Mouse (Mus musculus): ENCODE data around the gene Rpl29. TPM values are rescaled to one million over a fixed set of nuclear protein-coding genes. Genes with fewer than 3 reads are reported as not detected.

The Rpl29 gene
- polyA plus RNA-seq, 1 experiment from 2014 or later: 1,256 TPM

DNA sequence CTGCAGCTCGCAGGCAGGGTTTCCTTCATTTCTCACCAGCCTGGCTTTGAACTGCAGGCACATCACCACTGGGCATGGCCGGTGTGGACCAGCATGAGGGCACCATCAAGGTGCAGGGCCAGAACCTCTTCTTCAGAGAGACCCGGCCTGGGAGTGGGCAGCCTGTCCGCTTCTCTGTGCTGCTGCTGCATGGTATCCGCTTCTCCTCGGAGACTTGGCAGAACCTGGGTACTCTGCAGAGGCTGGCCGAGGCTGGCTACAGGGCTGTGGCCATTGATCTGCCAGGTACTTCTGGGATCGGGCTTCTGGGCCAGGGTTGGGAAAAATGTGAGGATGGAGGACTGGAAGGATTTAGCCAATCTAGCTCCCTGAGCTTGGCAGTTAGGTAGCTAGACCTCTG, 20.7 kb downstream of the Rpl29 start:
- Histone ChIP-seq H3K36me3 (ENCODE audit: control insufficient read depth, insufficient read depth, low read length) (no peaks in the 10 kb centered on the region), H3K4me1 (replicated peaks; ENCODE audit: control insufficient read depth, insufficient read depth, low read length) (peaks cover 59% of the 10 kb centered on the region), H3K4me3 (ENCODE audit: low read depth, low read length) (no peak overlapping the region), H3K9me3 (ENCODE audit: control insufficient read depth, low read length) (no peaks in the 10 kb centered on the region), H3K27ac (ENCODE audit: low read depth, low read length) (no peak overlapping the region), H3K27me3 (replicated peaks; ENCODE audit: control insufficient read depth, insufficient read depth, low read length) (no peaks in the 10 kb centered on the region), H3K9ac (ENCODE audit: low read depth, low read length) (no peak overlapping the region), H3K4me2 (peak overlapping the region; percentile 46)
- WGBS: 86% methylated on average over 8 of the region's 8 CpGs
- DNase-seq (ENCODE audit: low spot score): no peak
- no peak for ATAC-seq (replicated peaks; ENCODE audit: low FRiP score)

DNA sequence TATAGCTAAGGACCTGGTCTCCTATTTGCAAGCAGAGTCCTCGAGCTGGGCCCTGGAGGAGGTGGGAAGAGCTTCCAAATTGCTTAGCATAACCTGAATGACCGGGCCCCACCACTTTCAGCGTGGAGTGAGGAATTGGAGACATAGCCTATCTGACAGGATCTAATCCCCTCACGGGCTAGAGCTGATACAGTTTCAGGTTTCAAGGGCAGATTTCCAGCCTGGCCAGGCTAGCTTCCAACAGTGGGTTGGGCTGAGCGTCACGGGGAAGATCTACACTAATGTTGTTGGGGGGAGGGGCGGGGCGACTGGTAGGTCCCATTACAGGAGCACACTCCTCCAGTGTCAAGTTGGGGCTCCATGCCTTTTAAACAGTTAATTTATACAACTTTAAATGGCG, 21.4 kb downstream of the Rpl29 start:
- peaks cover 63% of the 10 kb centered on the region for H3K4me1 ChIP-seq (replicated peaks; ENCODE audit: control insufficient read depth, insufficient read depth, low read length)
- ATAC-seq (replicated peaks; ENCODE audit: low FRiP score): no peak
- H3K27me3 ChIP-seq (replicated peaks; ENCODE audit: control insufficient read depth, insufficient read depth, low read length): no peaks in the 10 kb centered on the region
- DNase-seq (ENCODE audit: low spot score): no peak
- H3K4me3 ChIP-seq (ENCODE audit: low read depth, low read length): no peak overlapping the region
- H3K36me3 ChIP-seq (ENCODE audit: control insufficient read depth, insufficient read depth, low read length): no peaks in the 10 kb centered on the region
- peak overlapping the region; percentile 46 for H3K4me2 ChIP-seq
- H3K27ac ChIP-seq (ENCODE audit: low read depth, low read length): no peak overlapping the region
- H3K9me3 ChIP-seq (ENCODE audit: control insufficient read depth, low read length): no peaks in the 10 kb centered on the region
- WGBS: 31% methylated on average over 9 of the region's 9 CpGs
- no peak overlapping the region for H3K9ac ChIP-seq (ENCODE audit: low read depth, low read length)

DNA sequence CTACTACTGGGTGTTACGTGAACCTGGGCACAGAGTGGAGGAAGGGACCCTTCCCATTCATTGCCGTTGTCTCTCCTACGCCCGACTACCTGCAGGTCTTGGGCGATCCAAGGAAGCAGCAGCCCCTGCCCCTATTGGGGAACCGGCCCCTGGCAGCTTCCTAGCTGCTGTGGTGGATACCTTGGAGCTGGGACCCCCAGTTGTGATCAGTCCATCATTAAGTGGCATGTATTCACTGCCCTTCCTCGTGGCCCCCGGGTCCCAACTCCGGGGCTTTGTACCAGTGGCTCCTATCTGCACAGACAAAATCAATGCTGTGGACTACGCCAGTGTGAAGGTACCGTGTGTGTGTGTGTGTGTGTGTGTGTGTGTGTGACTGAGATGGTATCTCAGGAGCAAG, 22.0 kb downstream of the Rpl29 start:
- peak overlapping the region; percentile 26 for H3K4me2 ChIP-seq
- no peaks in the 10 kb centered on the region for H3K27me3 ChIP-seq (replicated peaks; ENCODE audit: control insufficient read depth, insufficient read depth, low read length)
- 72% methylated on average over 11 of the region's 11 CpGs for WGBS
- ATAC-seq (replicated peaks; ENCODE audit: low FRiP score) (no peak), DNase-seq (ENCODE audit: low spot score) (no peak)
- peaks cover 62% of the 10 kb centered on the region for H3K4me1 ChIP-seq (replicated peaks; ENCODE audit: control insufficient read depth, insufficient read depth, low read length)
- no peak overlapping the region; the same call in 1 of the 2 replicates for H3K27ac ChIP-seq (ENCODE audit: low read depth, low read length)
- H3K9ac ChIP-seq (ENCODE audit: low read depth, low read length): no peak overlapping the region
- H3K4me3 ChIP-seq (ENCODE audit: low read depth, low read length): no peak overlapping the region
- no peaks in the 10 kb centered on the region for H3K36me3 ChIP-seq (ENCODE audit: control insufficient read depth, insufficient read depth, low read length)
- H3K9me3 ChIP-seq (ENCODE audit: control insufficient read depth, low read length): no peaks in the 10 kb centered on the region

DNA sequence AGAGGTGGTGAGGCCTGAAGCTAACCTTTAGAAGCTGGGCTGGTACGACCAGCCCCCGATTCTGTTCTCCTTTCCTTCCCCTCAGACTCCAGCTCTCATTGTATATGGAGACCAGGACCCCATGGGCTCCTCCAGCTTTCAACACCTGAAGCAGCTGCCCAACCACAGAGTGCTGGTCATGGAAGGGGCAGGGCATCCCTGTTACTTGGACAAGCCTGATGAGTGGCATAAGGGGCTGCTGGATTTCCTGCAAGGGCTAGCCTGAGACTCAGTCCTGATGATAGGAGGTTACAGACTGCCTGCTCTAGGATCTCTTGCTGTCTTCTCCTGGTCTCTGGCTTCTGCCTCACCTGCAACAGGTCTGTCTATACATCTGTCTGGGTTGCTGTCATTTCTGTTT, 22.6 kb downstream of the Rpl29 start:
- WGBS: 49% methylated on average over 2 of the region's 2 CpGs
- no peak for DNase-seq (ENCODE audit: low spot score)
- H3K36me3 ChIP-seq (ENCODE audit: control insufficient read depth, insufficient read depth, low read length): no peaks in the 10 kb centered on the region
- ATAC-seq (replicated peaks; ENCODE audit: low FRiP score): no peak
- H3K9ac ChIP-seq (ENCODE audit: low read depth, low read length): no peak overlapping the region
- no peaks in the 10 kb centered on the region for H3K27me3 ChIP-seq (replicated peaks; ENCODE audit: control insufficient read depth, insufficient read depth, low read length)
- H3K4me1 ChIP-seq (replicated peaks; ENCODE audit: control insufficient read depth, insufficient read depth, low read length): peaks cover 63% of the 10 kb centered on the region
- peak overlapping the region; percentile 91 for H3K4me2 ChIP-seq
- no peak overlapping the region for H3K4me3 ChIP-seq (ENCODE audit: low read depth, low read length)
- H3K9me3 ChIP-seq (ENCODE audit: control insufficient read depth, low read length): no peaks in the 10 kb centered on the region
- no peak overlapping the region for H3K27ac ChIP-seq (ENCODE audit: low read depth, low read length)

DNA sequence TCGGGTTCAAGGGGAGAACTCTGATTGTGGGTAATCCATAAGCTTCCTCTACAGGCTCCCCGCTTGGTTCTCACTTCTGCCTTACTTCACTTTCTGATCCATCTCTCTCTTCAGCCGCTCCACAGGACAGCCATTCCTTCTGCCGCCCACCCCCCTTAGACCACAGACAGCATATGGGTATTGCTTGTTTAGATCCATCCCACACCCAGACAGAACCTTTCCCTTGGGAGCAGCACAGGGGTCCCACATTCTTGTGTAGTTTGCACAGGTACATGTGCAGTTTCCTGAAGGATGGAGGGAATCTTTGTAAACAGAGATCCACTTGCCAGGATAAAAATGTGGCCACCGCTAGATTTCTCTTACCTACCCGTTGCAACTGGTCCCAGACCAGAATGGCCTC, 23.1 kb downstream of the Rpl29 start:
- Histone ChIP-seq H3K36me3 (ENCODE audit: control insufficient read depth, insufficient read depth, low read length) (no peaks in the 10 kb centered on the region), H3K27ac (ENCODE audit: low read depth, low read length) (peak overlapping the region; percentile 6; the same call in 1 of the 2 replicates), H3K9me3 (ENCODE audit: control insufficient read depth, low read length) (no peaks in the 10 kb centered on the region), H3K9ac (ENCODE audit: low read depth, low read length) (no peak overlapping the region), H3K4me3 (ENCODE audit: low read depth, low read length) (peak overlapping the region; percentile 75; the same call in 1 of the 2 replicates), H3K27me3 (replicated peaks; ENCODE audit: control insufficient read depth, insufficient read depth, low read length) (no peaks in the 10 kb centered on the region), H3K4me1 (replicated peaks; ENCODE audit: control insufficient read depth, insufficient read depth, low read length) (peaks cover 66% of the 10 kb centered on the region), H3K4me2 (peak overlapping the region; percentile 91)
- no peak for ATAC-seq (replicated peaks; ENCODE audit: low FRiP score)
- WGBS: 33% methylated on average over 6 of the region's 6 CpGs
- no peak for DNase-seq (ENCODE audit: low spot score)

DNA sequence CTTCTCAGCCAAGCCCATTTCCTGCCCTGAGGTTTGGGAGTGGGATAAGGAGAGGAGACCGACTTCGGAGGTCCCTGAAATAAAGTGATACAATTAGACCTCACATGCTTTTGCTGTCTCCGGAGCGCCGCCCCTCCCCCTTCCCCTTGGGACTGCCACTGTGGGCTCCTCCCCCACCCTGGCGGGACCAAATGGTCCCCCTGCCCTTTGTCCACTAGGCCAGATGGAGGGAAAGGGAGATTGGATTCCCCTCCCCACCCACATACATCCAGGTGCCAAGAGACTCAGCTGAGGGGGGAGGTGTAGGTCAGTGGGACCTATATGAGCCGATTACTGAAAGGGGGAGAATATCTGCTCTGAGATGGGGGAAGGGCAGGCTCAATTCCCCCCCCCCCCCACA, 23.6 kb downstream of the Rpl29 start:
- Histone ChIP-seq H3K27ac (ENCODE audit: low read depth, low read length) (peak overlapping the region; percentile 83), H3K27me3 (replicated peaks; ENCODE audit: control insufficient read depth, insufficient read depth, low read length) (no peaks in the 10 kb centered on the region), H3K4me2 (peak overlapping the region; percentile 91), H3K9me3 (ENCODE audit: control insufficient read depth, low read length) (no peaks in the 10 kb centered on the region), H3K4me3 (ENCODE audit: low read depth, low read length) (peak overlapping the region; percentile 75), H3K9ac (ENCODE audit: low read depth, low read length) (no peak overlapping the region; the same call in 1 of the 2 replicates), H3K4me1 (replicated peaks; ENCODE audit: control insufficient read depth, insufficient read depth, low read length) (peaks cover 63% of the 10 kb centered on the region), H3K36me3 (ENCODE audit: control insufficient read depth, insufficient read depth, low read length) (no peaks in the 10 kb centered on the region)
- ATAC-seq (replicated peaks; ENCODE audit: low FRiP score): peak; percentile 16; the same call in 1 of the 2 replicates
- peak; percentile 69 for DNase-seq (ENCODE audit: low spot score)
- 4% methylated on average over 7 of the region's 7 CpGs for WGBS

DNA sequence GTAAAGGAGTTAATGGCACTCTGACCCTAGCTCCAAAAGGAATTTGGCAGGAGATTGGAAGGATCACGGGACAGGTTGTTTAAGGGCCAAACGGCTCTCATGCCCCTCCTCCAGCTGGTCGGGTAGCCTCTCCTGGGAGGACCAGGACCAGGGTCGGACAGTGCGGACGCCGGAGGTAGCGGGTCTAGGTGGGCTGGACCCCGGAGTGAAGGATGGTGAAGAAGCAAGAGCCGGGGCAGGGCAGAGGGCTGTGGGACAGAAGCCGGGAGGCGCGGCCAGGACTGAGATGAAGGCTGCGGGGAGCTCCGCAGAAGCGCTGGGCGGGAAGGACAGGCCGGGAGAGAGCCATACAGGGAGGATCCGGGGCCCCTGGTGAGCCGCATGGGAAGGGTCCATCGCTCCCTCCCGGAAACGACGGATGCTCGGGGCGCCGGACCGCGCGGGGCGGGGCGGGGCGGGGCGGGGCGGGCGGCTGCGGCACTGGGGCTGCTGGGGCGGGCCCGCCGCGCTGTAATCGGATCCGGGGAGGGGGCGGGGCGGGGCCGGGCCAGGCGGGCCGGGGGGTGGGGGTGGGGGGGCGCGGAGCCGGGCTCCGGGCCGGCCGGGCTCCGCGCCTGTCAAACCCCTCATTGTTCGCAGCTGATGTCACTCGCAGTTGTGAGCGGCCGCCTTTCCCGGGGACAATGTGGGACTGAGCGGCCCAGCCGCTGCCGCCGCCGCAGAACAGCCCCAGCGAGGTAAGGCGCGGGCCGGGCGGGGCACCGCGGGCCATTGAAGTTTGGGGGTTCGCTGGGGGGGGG, 24.2 kb downstream of the Rpl29 start, which contains the start of gene Pcbp4:
TSS of gene Pcbp4 (plus strand) at position 21 of the 800 bp plus-strand sequence.
- Histone ChIP-seq H3K4me1 (replicated peaks; ENCODE audit: control insufficient read depth, insufficient read depth, low read length) (peaks cover 59% of the 10 kb centered on the region), H3K27ac (ENCODE audit: low read depth, low read length) (peak within 1 kb of the TSS; percentile 83), H3K4me2 (peak within 1 kb of the TSS; percentile 91), H3K9ac (ENCODE audit: low read depth, low read length) (peak within 1 kb of the TSS; percentile 73), H3K4me3 (ENCODE audit: low read depth, low read length) (peak within 1 kb of the TSS; percentile 75), H3K9me3 (ENCODE audit: control insufficient read depth, low read length) (no peaks in the 10 kb centered on the region), H3K36me3 (ENCODE audit: control insufficient read depth, insufficient read depth, low read length) (no peaks in the 10 kb centered on the region), H3K27me3 (replicated peaks; ENCODE audit: control insufficient read depth, insufficient read depth, low read length) (no peaks in the 10 kb centered on the region)
- peak; percentile 70 for ATAC-seq (replicated peaks; ENCODE audit: low FRiP score)
- DNase-seq (ENCODE audit: low spot score): peak; percentile 81
- 2% methylated on average over 55 of the region's 74 CpGs for WGBS

DNA sequence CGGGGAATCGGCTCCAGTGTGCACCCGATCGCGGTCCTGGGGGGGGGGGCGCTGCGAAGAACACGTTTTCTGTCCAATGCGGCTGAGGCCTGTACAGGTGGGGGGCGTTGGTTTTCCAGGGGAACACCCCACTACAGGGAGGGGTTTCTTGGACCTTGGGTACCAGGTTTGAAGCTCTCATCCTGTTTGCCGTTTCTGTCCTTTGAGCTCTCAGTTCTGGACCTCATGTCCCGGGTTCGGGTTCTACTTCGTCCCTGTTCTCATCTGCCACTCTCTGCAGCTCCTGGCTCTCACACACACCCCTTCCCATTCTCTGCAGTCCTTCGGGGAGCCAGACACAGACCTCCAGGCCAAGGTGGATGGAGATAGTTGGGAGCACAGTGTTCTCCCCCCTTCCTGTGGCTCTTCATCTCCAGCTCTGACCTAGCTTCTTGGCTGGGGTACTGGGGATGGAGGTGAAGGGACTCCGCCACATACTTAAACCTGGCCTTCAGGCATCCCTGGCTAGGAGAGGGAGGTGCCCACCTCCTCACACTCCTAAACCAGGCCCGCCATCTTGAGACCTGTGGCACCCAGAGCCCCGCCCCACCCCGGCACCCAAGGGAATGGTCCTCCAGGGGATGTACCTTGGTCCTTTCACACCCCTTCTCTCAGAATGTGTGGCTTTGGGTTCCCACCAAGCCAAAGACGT, 25.0 kb downstream of the Rpl29 start:
- ATAC-seq (replicated peaks; ENCODE audit: low FRiP score): peak; percentile 11

More for the DNA sequence above, 25.0 kb downstream of the Rpl29 start:
- H3K9ac ChIP-seq (ENCODE audit: low read depth, low read length): peak overlapping the region; percentile 73
- no peaks in the 10 kb centered on the region for H3K27me3 ChIP-seq (replicated peaks; ENCODE audit: control insufficient read depth, insufficient read depth, low read length)
- peaks cover 53% of the 10 kb centered on the region for H3K4me1 ChIP-seq (replicated peaks; ENCODE audit: control insufficient read depth, insufficient read depth, low read length)
- WGBS: 6% methylated on average over 15 of the region's 20 CpGs
- DNase-seq (ENCODE audit: low spot score): no peak
- H3K36me3 ChIP-seq (ENCODE audit: control insufficient read depth, insufficient read depth, low read length): no peaks in the 10 kb centered on the region
- H3K4me2 ChIP-seq: peak overlapping the region; percentile 91
- H3K27ac ChIP-seq (ENCODE audit: low read depth, low read length): peak overlapping the region; percentile 52
- H3K4me3 ChIP-seq (ENCODE audit: low read depth, low read length): peak overlapping the region; percentile 75
- no peaks in the 10 kb centered on the region for H3K9me3 ChIP-seq (ENCODE audit: control insufficient read depth, low read length)

All from liver, embryonic 11.5 days (tissue).